Mouse (Mus musculus): Measurements from ENCODE around the gene Oprm1. TPM values are rescaled to one million over a fixed set of nuclear protein-coding genes. Genes with fewer than 3 reads are reported as not detected.

Oprm1 gene
- polyA plus RNA-seq, 1 experiment, result 0.09 TPM

- no peak overlapping the region for H3K4me3 ChIP-seq (ENCODE audit: control insufficient read depth, low read depth, low read length)
- H3K27me3 ChIP-seq (ENCODE audit: control insufficient read depth, insufficient read depth, low read length), result no peaks in the 10 kb centered on the region
- H3K36me3 ChIP-seq (ENCODE audit: control insufficient read depth, insufficient read depth, low read length), result no peaks in the 10 kb centered on the region
- H3K4me1 ChIP-seq (ENCODE audit: control insufficient read depth, insufficient read depth, low read length), result peaks cover 5% of the 10 kb centered on the region
- TF ChIP-seq POLR2A (IDR thresholded peaks at IDR 0.05; ENCODE audit: control insufficient read depth, low read depth, low read length), result no peak
- no peak for TF ChIP-seq CTCF (IDR thresholded peaks at IDR 0.05; ENCODE audit: control insufficient read depth, insufficient read depth, insufficient replicate concordance, low read depth, low read length)
- no peak overlapping the region for H3K27ac ChIP-seq (ENCODE audit: control insufficient read depth, insufficient read depth, low read depth, low read length)
Observed at GRCm38 (mm10) chr10:7037194-7037593, 278.9 kb downstream of the Oprm1 start.

- Histone ChIP-seq H3K36me3 (ENCODE audit: control insufficient read depth, insufficient read depth, low read length) (no peaks in the 10 kb centered on the region), H3K27ac (ENCODE audit: control insufficient read depth, insufficient read depth, low read depth, low read length) (no peak overlapping the region), H3K27me3 (ENCODE audit: control insufficient read depth, insufficient read depth, low read length) (no peaks in the 10 kb centered on the region), H3K4me1 (ENCODE audit: control insufficient read depth, insufficient read depth, low read length) (no peaks in the 10 kb centered on the region), H3K4me3 (ENCODE audit: control insufficient read depth, low read depth, low read length) (no peak overlapping the region)
- TF ChIP-seq POLR2A (IDR thresholded peaks at IDR 0.05; ENCODE audit: control insufficient read depth, low read depth, low read length) (no peak), CTCF (IDR thresholded peaks at IDR 0.05; ENCODE audit: control insufficient read depth, insufficient read depth, insufficient replicate concordance, low read depth, low read length) (no peak)
Observed at GRCm38 (mm10) chr10:7041032-7041431, 282.7 kb downstream of the Oprm1 start.

- H3K4me1 ChIP-seq (ENCODE audit: control insufficient read depth, insufficient read depth, low read length), result no peaks in the 10 kb centered on the region
- no peak overlapping the region for H3K4me3 ChIP-seq (ENCODE audit: control insufficient read depth, low read depth, low read length)
- H3K36me3 ChIP-seq (ENCODE audit: control insufficient read depth, insufficient read depth, low read length), result no peaks in the 10 kb centered on the region
- H3K27me3 ChIP-seq (ENCODE audit: control insufficient read depth, insufficient read depth, low read length), result no peaks in the 10 kb centered on the region
- TF ChIP-seq POLR2A (IDR thresholded peaks at IDR 0.05; ENCODE audit: control insufficient read depth, low read depth, low read length), result no peak
- TF ChIP-seq CTCF (IDR thresholded peaks at IDR 0.05; ENCODE audit: control insufficient read depth, insufficient read depth, insufficient replicate concordance, low read depth, low read length), result no peak
- no peak overlapping the region for H3K27ac ChIP-seq (ENCODE audit: control insufficient read depth, insufficient read depth, low read depth, low read length)
Observed at GRCm38 (mm10) chr10:7043896-7044295, 285.6 kb downstream of the Oprm1 start.

- H3K4me3 ChIP-seq (ENCODE audit: control insufficient read depth, low read depth, low read length), result no peak overlapping the region
- no peaks in the 10 kb centered on the region for H3K4me1 ChIP-seq (ENCODE audit: control insufficient read depth, insufficient read depth, low read length)
- H3K36me3 ChIP-seq (ENCODE audit: control insufficient read depth, insufficient read depth, low read length), result no peaks in the 10 kb centered on the region
- TF ChIP-seq POLR2A (IDR thresholded peaks at IDR 0.05; ENCODE audit: control insufficient read depth, low read depth, low read length) (no peak), CTCF (IDR thresholded peaks at IDR 0.05; ENCODE audit: control insufficient read depth, insufficient read depth, insufficient replicate concordance, low read depth, low read length) (no peak)
- no peak overlapping the region for H3K27ac ChIP-seq (ENCODE audit: control insufficient read depth, insufficient read depth, low read depth, low read length)
- no peaks in the 10 kb centered on the region for H3K27me3 ChIP-seq (ENCODE audit: control insufficient read depth, insufficient read depth, low read length)
Observed at GRCm38 (mm10) chr10:7047288-7047918, 289.1 kb downstream of the Oprm1 start.

GRCm38 (mm10) chr10:7047919-7048291, 289.6 kb downstream of the Oprm1 start:
- no peaks in the 10 kb centered on the region for H3K27me3 ChIP-seq (ENCODE audit: control insufficient read depth, insufficient read depth, low read length)
- H3K4me3 ChIP-seq (ENCODE audit: control insufficient read depth, low read depth, low read length), result no peak overlapping the region
- H3K36me3 ChIP-seq (ENCODE audit: control insufficient read depth, insufficient read depth, low read length), result no peaks in the 10 kb centered on the region
- H3K27ac ChIP-seq (ENCODE audit: control insufficient read depth, insufficient read depth, low read depth, low read length), result no peak overlapping the region
- TF ChIP-seq CTCF (IDR thresholded peaks at IDR 0.05; ENCODE audit: control insufficient read depth, insufficient read depth, insufficient replicate concordance, low read depth, low read length), result no peak
- TF ChIP-seq POLR2A (IDR thresholded peaks at IDR 0.05; ENCODE audit: control insufficient read depth, low read depth, low read length), result no peak
- H3K4me1 ChIP-seq (ENCODE audit: control insufficient read depth, insufficient read depth, low read length), result no peaks in the 10 kb centered on the region

- no peak overlapping the region for H3K4me3 ChIP-seq (ENCODE audit: control insufficient read depth, low read depth, low read length)
- no peaks in the 10 kb centered on the region for H3K36me3 ChIP-seq (ENCODE audit: control insufficient read depth, insufficient read depth, low read length)
- no peaks in the 10 kb centered on the region for H3K4me1 ChIP-seq (ENCODE audit: control insufficient read depth, insufficient read depth, low read length)
- H3K27ac ChIP-seq (ENCODE audit: control insufficient read depth, insufficient read depth, low read depth, low read length), result no peak overlapping the region
- H3K27me3 ChIP-seq (ENCODE audit: control insufficient read depth, insufficient read depth, low read length), result no peaks in the 10 kb centered on the region
- TF ChIP-seq POLR2A (IDR thresholded peaks at IDR 0.05; ENCODE audit: control insufficient read depth, low read depth, low read length) (no peak), CTCF (IDR thresholded peaks at IDR 0.05; ENCODE audit: control insufficient read depth, insufficient read depth, insufficient replicate concordance, low read depth, low read length) (no peak)
Observed at GRCm38 (mm10) chr10:7049901-7050300, 291.6 kb downstream of the Oprm1 start.

- no peaks in the 10 kb centered on the region for H3K4me1 ChIP-seq (ENCODE audit: control insufficient read depth, insufficient read depth, low read length)
- no peaks in the 10 kb centered on the region for H3K36me3 ChIP-seq (ENCODE audit: control insufficient read depth, insufficient read depth, low read length)
- H3K27me3 ChIP-seq (ENCODE audit: control insufficient read depth, insufficient read depth, low read length), result no peaks in the 10 kb centered on the region
- TF ChIP-seq POLR2A (IDR thresholded peaks at IDR 0.05; ENCODE audit: control insufficient read depth, low read depth, low read length), result no peak
- TF ChIP-seq CTCF (IDR thresholded peaks at IDR 0.05; ENCODE audit: control insufficient read depth, insufficient read depth, insufficient replicate concordance, low read depth, low read length), result no peak
- H3K4me3 ChIP-seq (ENCODE audit: control insufficient read depth, low read depth, low read length), result no peak within 1 kb of the TSS
- no peak within 1 kb of the TSS for H3K27ac ChIP-seq (ENCODE audit: control insufficient read depth, insufficient read depth, low read depth, low read length)
Observed at GRCm38 (mm10) chr10:7052315-7053017, 294.2 kb downstream of the Oprm1 start, which contains the start of gene Ipcef1. TSS of gene Ipcef1 (minus strand) at chr10:7052478.

Measured in testis, adult 2 months (tissue).